Mouse (Mus musculus): ENCODE data around the gene Dlx4.
A peak's percentile ranks its signal among the peaks of the same experiment; 100 is the strongest.

The Dlx4 gene

DNA sequence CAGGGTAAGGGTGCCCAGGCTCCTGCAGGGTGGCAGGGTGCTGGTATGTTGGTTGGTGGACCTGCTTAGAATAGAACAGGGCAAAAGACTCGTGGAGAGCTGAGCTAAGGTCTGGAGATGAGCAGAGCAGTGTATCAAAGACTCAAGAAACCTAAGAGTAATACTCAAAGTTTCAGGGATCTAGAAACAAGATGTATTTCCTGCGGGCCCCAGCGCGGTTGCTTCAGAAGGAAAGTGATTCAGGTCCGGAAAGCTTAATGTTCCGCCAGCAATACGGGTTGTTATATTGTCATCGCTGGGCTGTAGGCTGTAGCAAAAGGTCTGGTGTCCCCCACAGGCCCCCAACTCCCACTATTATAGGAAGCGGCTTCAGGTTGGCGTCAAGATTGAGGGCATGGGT lies 3.8 kb downstream of the Dlx4 start:
- DNase-seq: no peak

DNA sequence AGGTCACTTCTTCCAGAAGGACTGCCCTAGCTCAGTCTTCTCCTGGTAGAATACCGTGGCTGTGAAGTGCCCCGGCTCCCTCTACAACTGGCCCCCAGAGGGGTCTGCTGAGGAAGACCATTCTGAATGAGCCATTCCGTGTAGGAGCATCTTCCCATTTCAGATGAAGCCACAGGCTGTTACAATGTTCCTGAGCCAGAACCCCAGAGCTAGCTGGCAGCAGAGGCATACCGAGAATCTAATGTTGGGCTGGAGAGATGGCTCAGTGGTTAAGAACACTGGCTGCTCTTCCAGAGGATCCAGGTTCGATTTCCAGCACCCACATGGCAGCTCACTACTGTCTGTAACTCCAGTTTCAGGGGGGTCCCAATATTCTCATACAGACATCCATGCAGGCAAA lies 6.2 kb downstream of the Dlx4 start:
- no peak for DNase-seq

DNA sequence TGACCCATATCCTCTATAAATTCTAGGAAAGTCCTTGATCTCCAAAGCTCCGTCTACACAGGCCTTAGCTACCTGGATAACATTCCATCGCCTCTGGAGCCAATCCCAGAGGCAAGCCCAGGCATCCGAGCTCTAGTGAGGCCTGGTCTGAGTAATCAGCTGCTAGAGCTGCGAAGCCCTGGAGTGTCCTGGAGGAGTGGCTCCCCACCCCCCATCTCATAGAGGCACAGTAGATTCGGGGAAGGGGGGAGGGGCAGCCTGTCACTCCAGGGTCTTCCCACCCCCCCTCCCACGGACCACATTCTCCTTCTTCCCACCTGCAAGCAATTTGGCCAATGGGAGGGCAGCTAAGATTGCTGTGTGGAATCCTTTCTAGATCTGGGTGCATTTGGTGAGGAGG lies 8.8 kb downstream of the Dlx4 start:
- no peak for DNase-seq

DNA sequence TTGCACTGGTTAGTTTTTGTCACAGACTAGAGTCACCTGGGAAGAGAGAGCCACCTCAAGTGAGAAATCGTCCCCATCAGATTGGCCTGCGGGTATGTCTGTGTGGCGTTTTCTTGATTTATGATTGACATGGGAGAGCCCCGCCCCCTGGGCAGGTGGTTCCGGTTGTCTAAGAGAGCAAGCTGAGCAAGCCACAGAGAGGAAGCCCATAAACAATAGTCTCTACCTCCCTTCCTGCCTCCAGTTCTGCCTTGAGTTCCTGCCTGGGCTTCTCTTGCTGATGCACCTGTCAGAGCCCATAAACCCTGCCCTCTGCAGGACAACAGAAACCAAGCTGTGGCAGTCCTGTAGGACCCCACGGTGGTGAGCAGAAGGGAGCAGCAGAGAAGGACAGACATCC lies 12.7 kb downstream of the Dlx4 start:
- DNase-seq: no peak

DNA sequence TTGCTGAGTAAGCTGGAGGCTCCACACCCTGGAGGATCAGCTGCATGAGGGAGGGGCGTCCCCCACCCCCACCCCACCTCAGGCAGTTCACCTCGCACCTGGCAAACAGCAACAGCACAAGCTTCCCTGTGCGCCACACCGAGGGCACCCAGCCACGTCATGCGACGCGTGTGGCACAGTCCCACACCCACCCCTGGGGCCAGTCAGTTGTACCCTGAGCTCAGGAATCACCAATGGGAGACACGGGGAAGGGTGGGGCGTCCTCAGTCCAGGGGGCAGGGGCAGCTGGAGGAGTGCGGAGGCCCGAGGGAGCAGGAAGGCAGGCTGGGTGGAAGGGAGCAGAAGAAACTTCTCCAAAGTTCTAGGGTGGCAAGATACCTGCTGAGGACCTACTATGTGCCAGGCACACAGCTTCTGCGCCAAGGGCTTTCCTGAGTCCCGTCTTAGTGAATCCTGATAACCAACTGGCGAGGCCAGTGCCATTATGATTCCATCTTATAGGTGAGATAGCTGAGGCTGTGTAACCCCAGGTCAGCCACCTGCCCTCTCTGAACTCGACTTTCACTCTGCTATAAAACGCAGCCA lies 15.3 kb downstream of the Dlx4 start:
- no peak for DNase-seq

DNA sequence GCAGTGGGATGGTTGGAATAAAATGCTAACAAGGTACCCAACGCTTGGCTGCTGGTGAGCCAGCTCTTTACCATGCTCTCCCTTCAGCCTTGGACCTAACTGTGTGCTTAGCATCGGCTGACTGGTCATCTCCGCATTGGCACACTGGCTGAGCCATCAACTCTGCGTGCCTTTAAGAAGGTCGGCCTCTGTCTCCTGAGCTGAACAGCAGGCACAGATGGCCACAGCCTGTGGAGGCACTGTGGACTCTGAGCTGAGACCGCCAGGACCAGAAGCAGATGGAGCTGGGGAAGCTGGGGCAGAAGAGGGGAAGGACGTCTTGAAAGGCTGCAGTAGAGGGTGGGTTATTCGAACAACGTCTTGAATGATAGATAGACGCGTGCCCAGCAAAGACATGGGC lies 17.7 kb downstream of the Dlx4 start:
- no peak for DNase-seq

DNA sequence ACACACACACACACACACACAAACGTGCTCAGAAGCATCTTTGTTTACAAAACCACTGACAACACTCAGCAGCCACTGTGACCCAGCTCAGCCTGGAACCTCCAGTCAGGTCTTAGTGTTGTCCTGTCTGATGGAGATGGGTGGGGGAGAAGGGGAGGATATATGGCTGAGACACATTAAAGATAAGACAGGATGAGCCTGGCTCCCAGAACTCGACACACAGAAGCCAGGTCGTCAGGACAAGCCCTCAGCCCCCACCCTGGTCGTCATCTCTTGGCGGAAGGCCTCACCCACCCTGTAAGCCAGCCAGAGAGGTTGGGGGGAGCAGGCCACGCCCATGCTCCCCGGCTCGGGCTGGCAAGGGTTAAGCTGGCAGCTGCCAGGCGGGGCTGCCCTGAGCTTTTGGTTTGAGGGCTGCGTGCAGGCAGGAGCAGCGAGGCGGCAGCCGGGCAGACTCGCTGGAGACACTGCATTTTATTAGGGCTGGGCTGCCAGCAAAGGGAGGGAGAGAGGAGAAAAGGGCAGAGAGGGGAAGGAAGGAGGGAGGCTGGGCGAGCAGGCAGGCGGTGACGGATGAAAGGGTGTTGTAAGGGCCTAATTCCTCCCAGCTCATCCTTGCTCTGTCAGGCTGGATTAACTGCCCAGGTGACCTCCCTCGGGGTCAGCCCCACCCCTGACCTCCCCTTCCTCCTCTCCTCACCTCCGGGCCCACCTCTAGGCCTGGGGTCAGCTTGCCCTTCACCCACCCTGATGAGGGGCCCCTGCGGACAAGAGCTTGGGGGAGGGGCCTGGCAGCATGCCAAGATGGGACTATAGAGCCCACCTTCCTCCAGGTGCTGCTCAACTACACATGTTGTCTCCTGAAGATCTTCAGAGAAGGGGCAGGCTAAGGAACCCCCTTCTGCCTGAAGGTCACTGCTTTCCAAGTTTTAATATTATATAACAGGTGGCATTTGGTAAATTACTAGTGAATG lies 19.5 kb downstream of the Dlx4 start:
- no peak for DNase-seq

DNA sequence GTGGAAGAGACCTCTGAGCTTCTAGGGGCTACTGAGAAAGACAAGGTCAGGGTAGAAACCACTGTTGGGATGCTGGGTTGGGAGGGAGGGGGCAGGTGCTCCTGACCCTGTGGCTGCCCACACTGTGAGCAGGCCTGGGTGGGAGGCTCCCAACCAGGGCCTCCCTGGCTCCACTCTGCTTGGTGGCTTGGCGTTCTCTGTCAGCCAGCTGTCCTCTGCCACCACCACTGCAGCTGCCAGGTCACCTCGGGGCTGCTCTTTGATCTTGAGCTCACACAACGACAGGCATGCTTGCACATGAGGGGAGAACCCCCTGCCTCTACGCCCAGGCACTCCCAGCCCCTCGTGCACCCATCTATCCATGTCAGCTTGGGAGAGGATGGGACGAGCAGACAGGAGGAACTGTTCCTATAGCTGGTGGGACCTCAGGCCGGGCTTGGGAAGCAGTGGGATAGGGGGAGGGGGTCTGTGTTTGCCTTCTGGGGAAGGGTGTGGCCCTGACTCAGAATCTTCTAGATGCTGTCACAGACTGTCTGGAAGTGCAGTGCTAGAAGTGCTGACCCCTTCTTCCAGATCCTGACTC lies 20.6 kb downstream of the Dlx4 start:
- no peak for DNase-seq

DNA sequence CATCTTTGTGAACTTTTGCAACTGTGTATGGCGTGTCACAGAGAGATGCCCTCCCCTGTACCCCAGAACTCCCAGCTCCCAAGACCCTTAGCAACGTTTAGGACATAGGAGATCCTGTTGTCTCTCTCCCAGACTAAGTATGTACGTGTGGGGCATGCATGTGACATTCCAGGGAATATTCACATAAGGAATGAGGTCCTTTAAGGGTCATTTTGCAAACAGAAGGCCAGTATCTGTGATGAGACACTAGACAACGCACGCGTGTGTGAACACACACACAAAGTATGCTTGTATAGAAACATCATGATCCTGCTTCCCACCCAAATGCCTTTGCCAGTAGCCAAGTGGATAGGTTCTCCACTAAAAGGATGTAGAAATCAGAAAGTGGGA lies 24.0 kb downstream of the Dlx4 start:
- no peak for DNase-seq

DNA sequence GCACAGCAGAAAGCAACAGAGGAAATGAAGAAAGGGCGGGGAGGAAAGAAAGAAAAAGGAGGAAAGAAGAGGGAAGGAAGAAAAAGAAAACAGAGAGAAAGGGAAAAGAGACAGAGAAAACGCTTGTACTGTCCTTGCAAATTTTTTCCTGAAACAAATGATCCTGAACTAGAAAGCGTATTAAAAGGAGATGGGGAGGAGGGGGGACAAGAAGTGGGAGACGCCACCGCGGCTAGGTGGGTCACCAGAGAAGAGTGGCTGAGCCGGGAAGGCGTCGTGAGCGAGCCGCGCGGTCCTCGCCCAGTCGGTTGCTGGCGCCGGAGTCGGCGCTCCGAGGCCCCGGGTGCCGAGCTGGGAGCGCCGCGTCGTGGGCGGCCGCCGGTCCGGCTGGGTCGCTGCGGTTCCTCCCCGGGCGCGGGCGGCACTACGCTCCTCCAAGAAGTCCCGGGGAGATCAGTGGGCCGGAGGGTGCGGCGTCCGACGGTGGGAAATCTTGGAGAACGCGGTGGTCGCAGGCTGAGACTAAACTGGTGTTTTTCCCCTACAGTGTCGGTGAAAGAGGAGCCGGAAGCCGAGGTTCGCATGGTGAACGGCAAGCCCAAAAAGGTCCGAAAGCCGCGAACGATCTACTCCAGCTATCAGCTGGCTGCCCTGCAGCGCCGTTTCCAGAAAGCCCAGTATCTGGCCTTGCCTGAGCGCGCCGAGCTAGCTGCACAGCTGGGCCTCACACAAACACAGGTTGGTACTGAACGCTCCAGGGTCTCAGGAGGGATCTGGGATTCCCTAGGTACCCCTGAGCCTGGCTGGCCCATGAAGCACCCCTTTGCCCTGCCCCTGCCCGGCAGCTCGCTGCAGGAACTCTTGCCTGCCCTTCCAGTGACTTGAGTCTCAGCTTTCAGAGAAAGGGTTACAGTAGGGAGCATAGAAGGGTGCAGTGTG lies 24.6 kb downstream of the Dlx4 start:
- DNase-seq: no peak

DNA sequence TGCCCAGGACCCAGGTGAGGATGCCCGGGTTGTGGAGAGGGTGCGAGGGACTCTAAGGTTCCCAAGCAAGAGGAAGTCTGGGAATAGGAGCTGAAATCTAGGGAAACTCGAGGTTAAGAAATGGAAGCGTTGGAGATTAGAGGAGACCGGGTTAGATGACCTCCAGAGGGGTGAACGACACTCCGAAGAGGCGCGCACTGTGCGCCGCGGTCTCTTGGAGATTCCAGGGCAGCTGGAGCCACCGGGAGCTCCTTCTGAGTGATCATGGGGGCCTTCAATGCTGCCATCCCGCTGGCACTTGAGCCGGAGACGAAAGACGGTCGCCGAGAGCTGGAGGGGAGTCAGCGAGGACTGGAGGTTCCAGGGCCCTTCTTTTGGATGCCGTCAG lies 25.4 kb downstream of the Dlx4 start:
- no peak for DNase-seq

DNA sequence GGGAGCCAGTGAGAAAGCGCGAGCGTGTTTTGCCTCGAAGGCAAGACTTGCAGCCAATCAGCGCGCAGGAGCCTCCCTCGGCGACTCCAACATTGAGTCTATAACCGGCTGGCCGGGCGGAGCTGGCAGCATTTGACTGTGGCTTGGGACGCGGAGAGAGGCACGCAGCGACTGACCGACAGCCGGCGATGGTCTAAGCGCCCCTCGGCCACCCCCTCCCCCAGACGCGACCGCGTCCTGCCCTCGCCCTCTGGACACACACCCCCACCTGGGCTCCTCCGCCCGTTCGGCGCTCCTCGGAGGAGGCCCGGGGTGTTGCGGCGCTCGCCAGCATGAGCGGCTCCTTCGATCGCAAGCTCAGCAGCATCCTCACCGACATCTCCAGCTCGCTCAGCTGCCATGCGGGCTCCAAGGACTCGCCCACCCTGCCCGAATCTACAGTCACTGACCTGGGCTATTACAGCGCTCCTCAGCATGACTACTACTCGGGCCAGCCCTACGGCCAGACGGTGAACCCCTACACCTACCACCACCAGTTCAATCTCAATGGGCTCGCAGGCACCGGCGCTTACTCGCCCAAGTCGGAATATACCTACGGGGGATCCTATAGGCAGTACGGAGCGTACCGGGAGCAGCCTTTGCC lies 26.0 kb downstream of the Dlx4 start, which contains the start of gene Dlx3:
Dlx3 (plus strand) TSS at position 130 of the 643 bp plus-strand sequence.
- peak; percentile 44 for DNase-seq

DNA sequence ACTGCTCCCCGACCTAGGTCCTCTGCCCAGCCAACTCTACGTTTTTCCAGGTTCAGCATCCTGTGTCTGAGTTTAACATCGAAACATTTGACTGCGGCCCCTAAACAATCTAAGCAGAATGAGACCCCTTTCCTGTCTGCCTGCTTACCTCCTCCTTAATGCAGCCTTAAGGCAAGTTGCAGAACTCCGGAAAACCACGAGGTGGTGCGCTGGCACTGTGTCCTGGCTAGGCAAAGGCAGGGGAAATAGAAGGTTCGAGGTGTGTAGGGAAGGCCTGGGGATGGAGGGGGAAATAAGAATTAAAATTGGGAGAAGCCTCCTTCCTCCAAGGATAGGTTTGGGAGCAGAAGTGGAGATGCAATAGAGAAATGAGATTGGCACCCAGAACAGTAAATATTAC lies 27.6 kb downstream of the Dlx4 start:
- DNase-seq: peak; percentile 91

DNA sequence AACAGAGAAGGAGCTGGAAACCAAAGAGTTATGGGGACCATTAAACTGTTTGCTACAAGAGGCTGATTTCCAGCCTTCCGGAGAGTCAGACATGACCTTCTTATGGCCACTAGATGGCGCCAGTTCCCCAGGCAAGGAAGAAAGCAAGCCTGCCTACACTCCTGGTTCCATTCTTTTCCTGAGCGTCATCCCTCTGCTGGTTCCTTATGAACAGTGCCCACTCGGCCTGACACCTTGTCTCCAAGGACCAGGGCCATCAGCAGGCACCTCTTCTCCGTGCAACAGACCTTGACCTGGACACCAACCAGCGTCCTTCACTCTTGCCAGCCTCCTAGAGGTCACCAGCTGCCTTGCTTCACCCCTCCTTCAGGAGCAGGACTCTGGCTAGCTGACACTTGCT lies 29.0 kb downstream of the Dlx4 start:
- peak; percentile 72 for DNase-seq

DNA sequence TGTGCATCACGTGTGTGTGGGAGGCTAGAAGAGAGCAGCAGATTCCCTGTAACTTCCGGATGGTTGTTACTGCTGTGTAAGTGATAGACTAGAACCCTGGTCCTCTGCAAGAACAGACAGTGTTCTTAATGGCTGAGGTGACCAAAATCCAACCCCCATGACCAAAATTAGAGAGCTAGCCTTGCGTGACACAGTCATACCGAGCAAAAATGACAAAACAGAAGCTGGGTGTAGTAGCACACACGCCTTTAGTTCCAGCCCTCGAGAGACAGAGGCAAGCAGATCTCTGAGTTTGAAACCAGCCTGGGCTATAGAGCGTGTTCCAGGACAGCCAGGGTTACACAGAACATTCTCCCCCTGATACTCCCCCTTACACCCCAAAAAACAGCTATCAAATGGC lies 36.0 kb downstream of the Dlx4 start:
- no peak for DNase-seq

DNA sequence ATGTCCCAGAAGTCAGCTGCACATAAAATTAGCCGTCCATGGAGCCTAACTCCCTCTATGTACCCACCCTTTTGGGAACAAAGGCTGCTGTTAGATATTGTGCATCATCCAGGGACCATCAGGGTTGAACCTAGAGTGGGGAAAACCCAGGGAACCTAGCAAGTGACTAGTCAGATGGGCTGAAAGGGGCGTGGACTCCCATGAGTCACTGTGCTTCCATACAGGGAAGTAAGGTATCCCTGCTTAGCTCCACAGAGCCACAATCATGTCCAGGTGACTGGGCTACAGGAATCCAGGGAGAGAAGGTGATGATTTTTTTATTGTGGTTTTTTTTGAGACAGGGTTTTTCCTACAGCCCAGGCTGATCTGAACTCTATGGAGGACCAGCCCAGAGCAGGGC lies 37.1 kb downstream of the Dlx4 start:
- DNase-seq: no peak

DNA sequence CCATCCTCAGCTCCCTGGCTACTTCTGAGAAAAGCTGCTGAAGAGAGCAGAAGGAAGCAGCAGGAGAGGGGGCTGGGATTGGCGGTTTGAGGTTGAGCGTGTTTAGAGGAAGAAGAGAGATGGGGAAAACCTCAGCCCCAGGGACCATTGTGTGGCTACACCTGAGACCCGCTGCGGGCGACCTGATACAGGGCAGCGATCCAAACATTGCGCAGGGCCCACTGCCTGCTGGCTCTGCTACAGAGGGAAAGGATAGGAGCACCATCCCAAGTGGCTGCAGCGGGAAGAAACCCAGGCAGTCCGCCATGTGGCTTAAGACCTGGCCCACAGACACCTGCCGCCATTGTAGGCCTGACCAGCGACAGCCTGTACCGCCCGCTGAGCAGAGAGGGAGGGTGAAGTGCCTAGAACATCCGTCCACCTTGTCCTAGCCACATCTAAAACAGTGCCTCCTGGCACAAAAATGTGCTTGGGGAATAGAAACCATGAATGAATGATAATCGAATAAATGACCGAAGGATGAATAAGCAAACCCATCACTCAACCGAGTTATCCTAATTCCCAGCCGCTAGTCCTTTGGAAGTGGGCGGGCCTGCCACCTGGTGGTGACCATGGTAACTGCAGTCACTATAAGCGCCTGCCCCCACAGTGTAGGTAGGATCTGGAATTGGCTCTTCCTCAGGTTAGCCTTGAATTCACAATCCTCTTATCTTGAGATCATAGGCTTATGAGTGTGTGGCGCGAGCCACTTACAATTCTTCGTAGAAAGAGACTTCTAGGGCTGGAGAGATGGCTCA lies 39.4 kb downstream of the Dlx4 start:
- peak; percentile 88 for DNase-seq

DNA sequence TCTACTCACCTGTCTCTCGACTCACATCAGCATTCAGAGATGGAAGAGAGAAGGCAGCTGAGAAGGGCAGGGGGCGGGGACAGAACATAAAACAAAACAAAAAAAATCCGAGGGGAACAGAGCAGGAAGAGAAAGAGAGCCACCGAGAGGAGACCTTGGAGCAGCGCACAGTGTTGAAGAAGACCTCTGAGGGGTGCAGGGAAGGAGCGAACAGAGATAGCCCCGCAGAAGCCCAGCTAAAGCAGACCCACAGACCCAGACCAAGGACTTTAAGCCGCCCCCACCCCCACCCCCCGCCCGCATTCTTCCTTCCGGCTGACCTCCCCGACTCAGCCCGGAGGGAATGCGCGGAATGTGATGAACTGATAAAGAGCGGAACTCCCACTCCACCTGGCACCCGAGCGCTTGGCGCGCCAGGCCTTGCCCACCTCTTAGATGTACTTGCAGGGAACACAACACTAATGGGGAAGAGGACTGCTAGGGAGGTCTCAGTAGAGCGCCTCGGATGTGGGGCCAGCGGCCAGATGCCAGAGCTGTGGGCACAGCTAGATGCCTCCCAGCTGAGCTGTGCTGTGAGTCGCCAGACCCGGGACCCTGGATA lies 40.7 kb downstream of the Dlx4 start:
- no peak for DNase-seq

DNA sequence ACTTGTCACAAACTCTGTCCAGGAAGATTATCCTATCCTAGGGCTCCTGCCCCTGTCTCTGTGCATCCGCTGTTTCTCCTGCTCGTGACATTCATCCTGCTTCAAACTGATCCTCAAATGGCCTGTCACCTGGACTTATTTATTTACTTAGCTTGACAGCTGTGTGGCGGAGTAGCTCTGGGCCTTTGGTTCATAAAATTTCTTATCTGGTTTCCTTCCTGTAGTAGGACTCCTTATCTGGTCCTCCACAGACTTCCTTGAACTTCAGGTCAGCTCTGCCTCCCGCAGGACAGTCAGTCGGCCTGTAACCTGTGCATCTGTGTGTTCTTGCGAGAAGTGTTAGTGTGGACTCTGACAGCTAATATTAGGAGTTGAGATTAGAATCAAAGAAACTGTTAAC lies 41.8 kb downstream of the Dlx4 start:
- no peak for DNase-seq

DNA sequence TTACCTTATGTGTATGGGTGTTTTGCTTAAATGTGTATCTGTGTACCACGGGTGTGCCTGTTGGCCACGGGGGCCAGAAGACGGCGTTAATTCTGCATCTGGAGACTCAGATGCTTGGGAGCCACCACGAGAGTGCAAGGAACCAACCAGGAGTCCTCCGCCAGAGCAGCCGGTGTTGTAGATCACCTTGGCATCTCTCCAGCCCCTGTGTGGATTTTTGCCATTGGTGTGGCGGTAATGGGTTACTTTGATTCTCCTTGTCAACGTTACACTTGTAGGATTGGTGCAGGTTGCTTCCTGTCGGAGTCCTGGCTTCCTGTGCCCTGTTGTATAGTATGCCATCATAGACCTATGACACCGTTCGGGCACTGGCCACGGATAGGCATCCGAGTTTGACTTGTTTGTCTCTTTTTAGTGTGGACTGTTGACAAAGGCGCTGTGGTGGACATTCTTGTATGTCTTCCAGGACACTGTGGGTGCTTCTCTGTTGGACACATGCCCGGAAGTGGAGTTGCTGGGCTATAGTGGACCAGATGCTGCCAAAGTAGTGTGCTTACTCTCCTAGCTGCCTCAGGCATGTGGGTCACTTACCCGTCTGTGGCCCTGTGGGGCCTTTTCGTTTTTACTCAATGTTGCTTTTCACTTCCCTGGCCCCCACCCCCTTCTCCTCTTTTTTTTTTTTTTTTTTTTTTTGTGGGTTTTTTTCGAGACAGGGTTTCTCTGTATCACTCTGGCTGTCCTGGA lies 43.7 kb downstream of the Dlx4 start:
- DNase-seq: no peak

All from right cerebral cortex, postnatal 4 days (tissue).